Mouse (Mus musculus) layer of hippocampus, postnatal 36 days (tissue): ENCODE data around the gene Ifi27. TPM values are rescaled to one million over a fixed set of nuclear protein-coding genes. Genes with fewer than 3 reads are reported as not detected.
A peak's percentile ranks its signal among the peaks of the same experiment; 100 is the strongest.
"Not testable (repeated sequence)": the region's sequence is repeated elsewhere in the genome, so short reads cannot be mapped to it uniquely, and the experiment has no call there.

Experiments
- DNase-seq, 2 experiments: peaks; one replicate each; pipeline ENCODE4 v3.0.0; 2022
- total RNA-seq, 2 experiments: library from RNA; stranded (reverse); gene quantifications; 2 replicates each; pipeline ENCODE4 v1.2.3; 2021

Gene Ifi27
- total RNA-seq, result 10 to 100 TPM; 90.9 to 99.0 TPM

GRCm38 (mm10) chr12:103433986-103434731 lies at the start of gene Ifi27:
TSS of gene Ifi27 (plus strand) at chr12:103434211.
- peak; percentile 28 to 41 for DNase-seq

- peak; percentile 98 for DNase-seq
These were observed 45.3 kb upstream of the Ifi27 start, which contains the start of gene Otub2 for GRCm38 (mm10) chr12:103388505-103389347. TSS of gene Otub2 (plus strand) at chr12:103388682.

DNA sequence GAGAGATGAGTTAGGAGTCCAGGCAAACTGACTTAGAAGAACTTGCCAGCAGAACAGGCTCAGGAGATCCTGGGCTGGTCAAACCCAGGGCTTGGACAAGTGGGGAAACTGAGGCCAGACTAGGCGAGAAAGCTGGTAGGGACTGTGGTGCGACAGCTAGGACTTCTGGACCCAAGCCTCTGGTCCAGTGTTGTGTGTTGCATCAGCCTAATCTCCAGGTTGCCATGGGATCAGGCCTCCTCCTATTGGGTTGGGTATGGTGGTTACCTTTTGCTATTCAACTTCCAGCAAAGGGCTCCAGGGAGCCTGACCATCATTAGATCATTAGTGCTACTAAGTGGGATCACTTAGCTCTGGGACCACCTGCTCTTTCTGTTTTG lies 44.7 kb upstream of the Ifi27 start:
- no peak for DNase-seq

DNA sequence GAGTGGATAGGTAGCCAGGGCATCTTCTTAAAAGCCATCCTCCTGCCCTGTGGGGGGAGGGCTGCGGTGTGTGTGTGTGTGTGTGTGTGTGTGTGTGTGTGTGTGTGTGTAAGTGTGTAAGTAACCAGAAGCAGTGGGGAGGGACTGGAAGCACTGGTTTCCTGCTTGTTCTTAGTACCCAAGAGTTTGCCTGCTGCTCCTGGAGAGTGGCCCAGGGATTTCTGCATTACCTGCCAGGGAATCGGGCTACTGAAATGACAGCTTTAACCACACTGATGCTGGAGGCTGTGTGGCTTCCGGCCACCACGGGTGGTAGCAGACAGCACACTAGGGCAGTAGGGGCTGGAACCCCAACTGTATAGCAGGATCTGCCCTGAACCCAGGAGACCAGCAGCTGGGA lies 44.0 kb upstream of the Ifi27 start:
- no peak for DNase-seq

GRCm38 (mm10) chr12:103391098-103391497 lies 42.9 kb upstream of the Ifi27 start:
- peak; percentile 65 to 74 for DNase-seq

DNA sequence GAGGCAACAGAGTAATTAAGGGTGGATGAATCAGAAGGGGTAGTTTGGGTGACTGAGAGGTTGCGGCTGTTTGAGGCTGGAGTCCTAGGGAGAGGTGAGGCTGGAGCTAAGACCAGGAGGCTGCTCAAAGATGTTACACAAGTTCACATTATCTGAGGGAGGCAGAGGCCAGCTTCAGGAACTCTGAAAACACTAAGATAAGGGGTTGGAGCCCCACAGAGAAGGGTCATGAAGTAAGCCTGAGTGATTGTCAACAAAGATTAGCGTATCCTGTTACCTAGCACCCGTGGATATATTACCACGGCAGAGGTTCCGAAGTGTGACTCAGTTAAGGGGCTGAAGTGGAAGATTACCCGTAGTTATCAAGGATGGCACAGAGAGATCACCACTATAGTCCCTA lies 40.5 kb upstream of the Ifi27 start:
- DNase-seq, result no peak

- DNase-seq, result no peak
These were observed 38.3 kb upstream of the Ifi27 start for GRCm38 (mm10) chr12:103395486-103396275.

DNA sequence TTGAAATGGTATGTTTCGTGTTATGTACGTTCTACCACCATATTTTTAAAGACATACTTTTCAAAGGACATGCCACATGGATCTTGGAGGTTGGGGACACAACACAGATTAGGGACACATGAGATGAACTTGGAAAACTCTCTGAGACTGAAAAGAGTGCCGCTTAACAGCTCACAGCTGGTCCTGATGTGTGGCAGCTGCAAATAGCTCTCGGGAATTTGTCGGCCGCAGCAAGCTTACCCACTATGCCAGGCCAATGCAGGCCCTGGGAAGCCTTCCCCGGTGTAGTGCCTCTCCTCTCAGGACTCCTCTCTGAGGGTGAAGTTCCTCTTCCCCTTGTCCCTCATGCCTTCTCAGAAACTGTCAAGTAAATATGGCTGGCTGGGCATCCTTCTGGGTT lies 37.3 kb upstream of the Ifi27 start:
- no peak for DNase-seq

GRCm38 (mm10) chr12:103404131-103404530 lies 29.9 kb upstream of the Ifi27 start:
- no peak for DNase-seq

GRCm38 (mm10) chr12:103407720-103408119 lies 26.3 kb upstream of the Ifi27 start, which contains the start of gene 9330161L09Rik:
TSS of gene 9330161L09Rik (minus strand) at chr12:103407820.
- DNase-seq, result no peak

GRCm38 (mm10) chr12:103408144-103408543 lies 25.9 kb upstream of the Ifi27 start:
- peak; percentile 40 to 41 for DNase-seq

GRCm38 (mm10) chr12:103425016-103425728 lies 8.8 kb upstream of the Ifi27 start:
- no peak for DNase-seq

DNA sequence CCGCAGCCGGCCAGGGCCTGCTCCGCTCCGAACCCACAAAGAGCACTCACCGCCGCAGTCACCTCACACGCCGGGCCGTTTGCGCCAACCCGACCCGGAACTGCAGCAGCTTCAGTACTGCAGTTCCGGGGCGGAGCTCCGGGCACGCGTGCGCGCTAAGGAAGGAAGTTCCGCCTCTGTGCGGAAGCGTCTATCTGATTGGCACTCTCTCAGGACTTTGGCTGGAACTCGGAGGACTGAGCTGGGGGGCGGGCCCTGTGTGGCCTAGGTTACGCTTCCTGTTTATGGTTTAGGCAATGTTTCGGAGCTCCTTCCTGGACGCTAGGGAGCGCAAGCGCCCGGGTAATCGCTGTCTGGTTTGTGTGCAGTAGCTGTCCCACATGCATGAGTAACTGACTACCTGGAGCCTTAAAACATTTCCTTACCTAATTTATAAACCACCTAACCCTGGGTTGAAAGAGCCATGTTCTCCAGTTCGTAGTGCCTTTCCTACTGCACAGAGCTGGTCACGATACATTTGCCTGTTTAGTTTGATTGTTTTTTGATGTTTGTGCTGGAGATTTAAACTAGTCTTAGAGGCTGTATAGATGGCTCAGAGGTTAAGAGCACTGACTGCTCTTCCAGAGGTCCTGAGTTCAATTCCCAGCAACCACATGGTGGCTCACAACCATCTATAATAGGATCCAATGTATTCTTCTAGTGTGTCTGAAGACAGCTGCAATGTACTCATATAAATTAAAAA lies 8.1 kb upstream of the Ifi27 start, which contains the start of gene Ddx24:
Gene Ddx24 (minus strand): TSS at position 102 of the 742 bp plus-strand sequence.
- peak; percentile 98 for DNase-seq

DNA sequence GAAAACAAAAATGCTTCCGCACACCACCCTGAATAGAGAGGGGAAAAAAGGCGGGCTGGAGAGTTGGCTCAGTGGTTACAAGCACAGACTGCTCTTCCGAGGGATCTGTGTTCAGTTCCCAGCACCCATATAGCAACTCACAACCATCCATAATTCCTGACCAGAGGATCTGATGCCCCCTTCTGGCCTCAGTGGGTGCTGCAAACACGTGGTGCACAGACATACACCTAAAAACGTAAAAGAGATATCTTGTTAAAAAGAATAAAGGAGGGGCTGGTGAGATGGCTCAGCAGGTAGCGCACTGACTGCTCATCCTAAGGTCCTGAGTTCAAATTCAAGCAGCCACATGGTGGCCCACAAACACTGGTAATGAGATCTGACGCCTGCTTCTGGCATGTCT lies 7.3 kb upstream of the Ifi27 start:
- no peak for DNase-seq

DNA sequence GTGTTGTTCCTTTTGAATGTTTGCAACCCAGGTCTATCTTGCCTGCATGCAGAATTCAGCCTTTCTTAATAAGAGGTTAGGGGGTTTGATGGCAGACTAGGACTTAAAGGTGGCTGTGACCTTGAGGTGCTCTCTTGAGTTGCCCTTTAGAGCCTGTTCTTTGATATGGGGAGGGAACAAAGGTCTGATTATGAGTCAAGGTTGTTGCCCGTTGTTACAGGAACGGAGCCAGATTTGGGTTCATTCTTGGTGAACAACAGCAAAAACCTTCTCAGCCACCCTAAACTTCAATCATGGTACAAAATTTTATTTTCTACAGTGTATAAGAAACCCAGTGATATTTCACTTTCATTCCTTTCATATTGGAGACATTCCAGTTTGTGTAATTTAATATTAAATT lies 581 bp upstream of the Ifi27 start:
- no peak for DNase-seq

DNA sequence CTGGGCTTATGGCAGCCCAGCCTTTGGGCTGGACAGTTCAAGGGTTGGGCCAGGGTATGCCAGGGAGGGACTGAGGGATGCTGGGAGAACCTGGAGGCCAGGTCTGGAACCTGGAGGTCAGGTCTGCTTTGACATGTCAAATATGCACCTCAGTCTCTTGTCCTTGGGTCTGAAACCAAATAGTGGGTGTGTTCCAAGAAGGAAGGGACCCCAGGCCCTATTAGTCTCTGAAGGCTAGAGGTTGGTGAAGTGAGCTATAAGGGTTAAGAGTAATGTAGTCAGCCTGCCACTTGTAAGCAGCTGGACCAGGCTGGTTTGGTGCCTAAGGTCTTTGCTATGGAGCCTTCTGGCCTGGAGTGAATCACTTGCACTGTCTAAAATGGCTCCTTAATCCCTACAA lies 850 bp downstream of the Ifi27 start:
- no peak for DNase-seq

DNA sequence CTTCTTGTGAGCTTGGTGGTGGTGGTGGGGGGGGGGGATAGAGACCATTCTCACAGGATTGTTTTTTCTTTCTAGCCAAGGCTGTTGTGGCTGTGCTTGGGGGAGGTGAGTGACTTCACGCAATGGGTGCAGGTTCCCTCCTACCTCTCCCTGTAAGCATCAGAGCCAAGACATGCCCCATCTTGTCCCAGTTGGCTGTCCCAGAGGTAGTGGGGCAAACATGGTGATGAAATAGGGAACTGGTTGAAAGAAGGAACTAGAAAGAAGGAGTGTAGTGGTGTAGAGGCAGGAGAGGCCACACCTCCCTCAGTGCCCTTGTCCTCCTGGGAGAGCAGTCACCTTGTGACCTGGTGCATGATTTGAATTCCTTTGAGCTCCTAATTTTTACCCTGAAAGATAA lies 3.6 kb downstream of the Ifi27 start:
- no peak for DNase-seq

DNA sequence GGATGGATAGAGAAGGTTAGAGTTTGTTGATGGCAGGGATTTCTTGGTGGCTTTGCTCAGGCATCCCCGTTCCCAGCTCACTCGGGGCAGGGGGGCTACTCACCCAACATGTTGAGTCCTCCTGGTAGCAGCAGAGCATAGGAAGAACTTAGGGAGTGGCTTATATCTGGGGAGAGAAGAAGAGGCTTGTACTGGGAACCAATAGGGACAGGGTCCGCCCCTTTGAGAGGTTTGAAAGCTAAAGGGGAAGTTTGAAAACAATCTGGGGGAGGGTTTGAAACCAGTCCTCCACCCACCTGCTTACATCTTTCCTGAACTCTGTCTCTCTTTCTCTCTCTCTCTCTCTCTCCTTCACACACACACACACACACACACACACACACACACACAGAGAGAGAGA lies 9.5 kb downstream of the Ifi27 start, which contains the start of gene Ifi27l2a:
Gene Ifi27l2a (minus strand): TSS at position 157 of the 400 bp plus-strand sequence.
- DNase-seq, result no peak

DNA sequence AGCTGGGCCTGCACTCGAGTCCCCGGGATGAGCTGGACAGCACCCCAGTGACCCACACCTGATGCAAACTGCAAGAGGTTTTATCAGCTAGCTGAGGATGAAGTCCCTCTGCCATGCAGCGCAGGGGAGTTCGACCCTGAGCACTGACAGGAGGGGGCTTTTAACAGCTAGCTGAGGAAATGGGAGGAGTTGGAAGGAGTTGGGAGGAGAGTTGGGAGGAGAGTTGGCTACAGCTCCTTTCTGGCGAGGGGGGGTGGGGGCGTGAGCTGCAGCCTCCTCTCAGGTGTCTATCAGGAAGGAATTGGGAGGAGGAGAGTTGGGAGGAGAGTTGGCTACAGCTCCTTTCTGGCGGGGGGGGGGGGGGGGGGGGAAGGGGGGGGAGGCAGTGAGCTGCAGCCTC lies 10.2 kb downstream of the Ifi27 start:
- not testable (repeated sequence) for DNase-seq

GRCm38 (mm10) chr12:103445060-103445459 lies 11.0 kb downstream of the Ifi27 start:
- DNase-seq, result no peak

DNA sequence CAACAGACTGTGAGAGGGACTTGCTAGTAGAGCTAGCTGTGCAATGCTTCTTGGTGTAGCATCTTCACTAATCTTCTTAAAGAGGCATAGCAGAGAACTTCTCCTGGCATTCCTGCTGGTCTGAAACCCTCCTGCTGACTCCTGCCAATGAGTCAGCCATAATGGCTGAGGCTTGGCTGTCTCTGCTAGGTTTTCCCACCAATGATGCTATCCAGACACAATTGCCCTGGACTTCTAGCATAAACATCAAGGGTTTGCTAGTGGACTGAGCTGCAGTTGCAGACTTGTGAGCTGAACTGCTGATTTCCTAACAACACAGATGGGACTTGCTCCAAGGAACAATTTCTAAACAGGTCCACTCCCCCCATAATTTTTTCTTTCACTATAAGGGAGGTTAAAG lies 19.4 kb downstream of the Ifi27 start:
- DNase-seq, result no peak
